Mouse (Mus musculus): Measurements from ENCODE around the gene Herc4.
A peak's percentile ranks its signal among the peaks of the same experiment; 100 is the strongest.

The Herc4 gene

GRCm38 (mm10) chr10:63243493-63244054 is at the start of gene Herc4:
Gene Herc4, plus strand, starts transcription at chr10:63243810.
- peak; percentile 93 for DNase-seq (ENCODE audit: low spot score in 2 of 2)

- DNase-seq (ENCODE audit: low spot score in 2 of 2) = no peak
Observed at GRCm38 (mm10) chr10:63199008-63199407, 44.6 kb upstream of the Herc4 start.

GRCm38 (mm10) chr10:63201534-63201933 is 42.1 kb upstream of the Herc4 start:
- no peak for DNase-seq (ENCODE audit: low spot score in 2 of 2)

- no peak for DNase-seq (ENCODE audit: low spot score in 2 of 2)
Observed at GRCm38 (mm10) chr10:63203002-63203401, 40.6 kb upstream of the Herc4 start.

- DNase-seq (ENCODE audit: low spot score in 2 of 2) = no peak
Observed at GRCm38 (mm10) chr10:63203728-63204127, 39.9 kb upstream of the Herc4 start, which contains the start of gene Mypn. Gene Mypn, minus strand, starts transcription at chr10:63203952.

GRCm38 (mm10) chr10:63208871-63209270 is 34.7 kb upstream of the Herc4 start:
- DNase-seq (ENCODE audit: low spot score in 2 of 2) = no peak

GRCm38 (mm10) chr10:63221081-63221783 is 22.4 kb upstream of the Herc4 start:
- no peak for DNase-seq (ENCODE audit: low spot score in 2 of 2)

- DNase-seq (ENCODE audit: low spot score in 2 of 2) = no peak
Observed at GRCm38 (mm10) chr10:63224341-63224740, 19.3 kb upstream of the Herc4 start.

GRCm38 (mm10) chr10:63230266-63230665 is 13.3 kb upstream of the Herc4 start:
- DNase-seq (ENCODE audit: low spot score in 2 of 2) = no peak

- no peak for DNase-seq (ENCODE audit: low spot score in 2 of 2)
Observed at GRCm38 (mm10) chr10:63230854-63231253, 12.8 kb upstream of the Herc4 start.

- DNase-seq (ENCODE audit: low spot score in 2 of 2) = no peak
Observed at GRCm38 (mm10) chr10:63231630-63232029, 12.0 kb upstream of the Herc4 start.

GRCm38 (mm10) chr10:63234133-63234532 is 9.5 kb upstream of the Herc4 start:
- DNase-seq (ENCODE audit: low spot score in 2 of 2) = no peak

GRCm38 (mm10) chr10:63235889-63236288 is 7.7 kb upstream of the Herc4 start:
- no peak for DNase-seq (ENCODE audit: low spot score in 2 of 2)

GRCm38 (mm10) chr10:63236663-63237062 is 6.9 kb upstream of the Herc4 start:
- DNase-seq (ENCODE audit: low spot score in 2 of 2) = no peak

GRCm38 (mm10) chr10:63237206-63237605 is 6.4 kb upstream of the Herc4 start:
- no peak for DNase-seq (ENCODE audit: low spot score in 2 of 2)

GRCm38 (mm10) chr10:63238090-63238489 is 5.5 kb upstream of the Herc4 start:
- no peak for DNase-seq (ENCODE audit: low spot score in 2 of 2)

- DNase-seq (ENCODE audit: low spot score in 2 of 2) = no peak
Observed at GRCm38 (mm10) chr10:63239848-63240247, 3.8 kb upstream of the Herc4 start.

GRCm38 (mm10) chr10:63240868-63241271 is 2.7 kb upstream of the Herc4 start:
- DNase-seq (ENCODE audit: low spot score in 2 of 2) = no peak

- DNase-seq (ENCODE audit: low spot score in 2 of 2) = no peak
Observed at GRCm38 (mm10) chr10:63242798-63243435, 693 bp upstream of the Herc4 start.

GRCm38 (mm10) chr10:63244055-63244671 is 553 bp downstream of the Herc4 start:
- peak in 1 of 2 experiments; percentile 61 for DNase-seq (ENCODE audit: low spot score in 2 of 2)

GRCm38 (mm10) chr10:63244746-63245145 is 1.1 kb downstream of the Herc4 start:
- no peak for DNase-seq (ENCODE audit: low spot score in 2 of 2)

- DNase-seq (ENCODE audit: low spot score in 2 of 2) = no peak
Observed at GRCm38 (mm10) chr10:63245846-63246245, 2.2 kb downstream of the Herc4 start.

GRCm38 (mm10) chr10:63247457-63247856 is 3.8 kb downstream of the Herc4 start:
- no peak for DNase-seq (ENCODE audit: low spot score in 2 of 2)
